Comparison of ENCODE assay signal across 8 mouse cellular contexts in genomic region chr1:37719761-37720640, GRCm38 (mm10). TPM values are rescaled to one million over a fixed set of nuclear protein-coding genes. Genes with fewer than 3 reads are reported as not detected.
A peak's percentile ranks its signal among the peaks of the same experiment; 100 is the strongest.
DNase-seq lines count a peak whose midpoint lies in the region; ATAC-seq and TF ChIP-seq lines count a peak whose summit lies in the region.

Gene 2010300C02Rik (minus strand): TSS chr1:37720085.

- H3K9ac ChIP-seq in ES-Bruce4 (ENCODE audit: low read depth, poor library complexity, severe bottlenecking) = peak within 1 kb of the TSS; percentile 47
- peak within 1 kb of the TSS; percentile 50 for H3K9ac ChIP-seq in forebrain, embryonic 11.5 days (ENCODE audit: low read length)
- H3K9ac ChIP-seq in hindbrain, embryonic 11.5 days (ENCODE audit: low read depth, low read length) = peak within 1 kb of the TSS; percentile 51
- H3K9ac ChIP-seq in lung, embryonic 16.5 days (ENCODE audit: low read length) = peak within 1 kb of the TSS; percentile 76

- TF ChIP-seq CTCF in ES-Bruce4 (IDR thresholded peaks at IDR 0.05; ENCODE audit: low read depth, low read length) = no peak
- TF ChIP-seq CTCF in brain, embryonic 14.5 days (IDR thresholded peaks at IDR 0.05; ENCODE audit: borderline replicate concordance, extremely low read depth, insufficient read depth, insufficient read length) = peak; percentile 49; the same call in 1 of the 2 replicates

- ATAC-seq in forebrain, embryonic 11.5 days (replicated peaks; ENCODE audit: low FRiP score) = peak; percentile 91
- peak; percentile 89 for ATAC-seq in hindbrain, embryonic 11.5 days (ENCODE audit: low FRiP score)
- peak; percentile 92 for ATAC-seq in lung, embryonic 16.5 days (ENCODE audit: low read depth)

- H3K9me3 ChIP-seq in ES-Bruce4 (replicated peaks; ENCODE audit: control insufficient read depth, insufficient read depth, low read length, poor library complexity, severe bottlenecking) = no peaks in the 10 kb centered on the region
- H3K9me3 ChIP-seq in forebrain, embryonic 11.5 days (ENCODE audit: control insufficient read depth, low read length) = no peaks in the 10 kb centered on the region
- H3K9me3 ChIP-seq in hindbrain, embryonic 11.5 days (ENCODE audit: control insufficient read depth, low read length) = no peaks in the 10 kb centered on the region
- no peaks in the 10 kb centered on the region for H3K9me3 ChIP-seq in lung, embryonic 16.5 days (ENCODE audit: control insufficient read depth, low read length)

- TF ChIP-seq POLR2A in ES-Bruce4 (IDR thresholded peaks at IDR 0.05; ENCODE audit: insufficient read depth, low read length) = no peak
- no peak for TF ChIP-seq POLR2A in brain, embryonic 14.5 days (IDR thresholded peaks at IDR 0.05; ENCODE audit: borderline replicate concordance, extremely low read depth, insufficient read depth, insufficient read length, poor library complexity, severe bottlenecking)

- no peak for TF ChIP-seq EP300 in ES-Bruce4 (IDR thresholded peaks at IDR 0.05; ENCODE audit: insufficient read depth, low read depth, low read length)

- peak within 1 kb of the TSS; percentile 76 for H3K4me3 ChIP-seq in ES-Bruce4 (ENCODE audit: low read depth, low read length)
- peak within 1 kb of the TSS; percentile 59 for H3K4me3 ChIP-seq in forebrain, embryonic 11.5 days (ENCODE audit: low read depth, low read length)
- H3K4me3 ChIP-seq in hindbrain, embryonic 11.5 days (ENCODE audit: low read depth, low read length) = peak within 1 kb of the TSS; percentile 48
- peak within 1 kb of the TSS; percentile 66 for H3K4me3 ChIP-seq in lung, embryonic 16.5 days (ENCODE audit: low read length)

- under 1% methylated on average over 57 of the region's 69 CpGs for WGBS in forebrain, embryonic 11.5 days
- under 1% methylated on average over 36 of the region's 69 CpGs for WGBS in hindbrain, embryonic 11.5 days
- 1% methylated on average over 40 of the region's 69 CpGs for WGBS in lung, embryonic 16.5 days

- H3K27me3 ChIP-seq in ES-Bruce4 (ENCODE audit: control insufficient read depth, insufficient read depth, low read length, poor library complexity, severe bottlenecking) = 0 out of 2 replicates have a peak, but pooled peaks cover 2% of the 10 kb centered on the region
- peaks cover 10% of the 10 kb centered on the region; the same call in 1 of the 2 replicates for H3K27me3 ChIP-seq in forebrain, embryonic 11.5 days (ENCODE audit: control insufficient read depth, insufficient read depth, low read length)
- H3K27me3 ChIP-seq in hindbrain, embryonic 11.5 days (ENCODE audit: control insufficient read depth, insufficient read depth, low read length) = peaks cover 10% of the 10 kb centered on the region
- peaks cover 3% of the 10 kb centered on the region; the same call in 1 of the 2 replicates for H3K27me3 ChIP-seq in lung, embryonic 16.5 days (ENCODE audit: control insufficient read depth, insufficient read depth, low read depth, low read length)

- no peaks in the 10 kb centered on the region for H3K36me3 ChIP-seq in ES-Bruce4 (ENCODE audit: control insufficient read depth, insufficient read depth, low read length, poor library complexity, severe bottlenecking)
- no peaks in the 10 kb centered on the region for H3K36me3 ChIP-seq in forebrain, embryonic 11.5 days (ENCODE audit: control insufficient read depth, insufficient read depth, low read length)
- no peaks in the 10 kb centered on the region for H3K36me3 ChIP-seq in hindbrain, embryonic 11.5 days (ENCODE audit: control insufficient read depth, insufficient read depth, low read length)
- H3K36me3 ChIP-seq in lung, embryonic 16.5 days (ENCODE audit: control insufficient read depth, insufficient read depth, low read length) = no peaks in the 10 kb centered on the region

- H3K4me2 ChIP-seq in forebrain, embryonic 11.5 days (ENCODE audit: low read depth, low read length, severe bottlenecking) = peak within 1 kb of the TSS; percentile 87
- H3K4me2 ChIP-seq in hindbrain, embryonic 11.5 days (replicated peaks; ENCODE audit: low read depth, low read length) = peak within 1 kb of the TSS; percentile 90
- peak within 1 kb of the TSS; percentile 88 for H3K4me2 ChIP-seq in lung, embryonic 16.5 days (ENCODE audit: low read depth, low read length)

- no peaks in the 10 kb centered on the region for H3K4me1 ChIP-seq in ES-Bruce4 (ENCODE audit: control insufficient read depth, insufficient read depth, low read length)
- H3K4me1 ChIP-seq in forebrain, embryonic 11.5 days (replicated peaks; ENCODE audit: control insufficient read depth, insufficient read depth, low read length) = peaks cover 3% of the 10 kb centered on the region; the same call in 1 of the 2 replicates
- peaks cover 2% of the 10 kb centered on the region; the same call in 1 of the 2 replicates for H3K4me1 ChIP-seq in hindbrain, embryonic 11.5 days (replicated peaks; ENCODE audit: control insufficient read depth, insufficient read depth, low read length)
- H3K4me1 ChIP-seq in lung, embryonic 16.5 days (replicated peaks; ENCODE audit: control insufficient read depth, insufficient read depth, low read length) = no peaks in the 10 kb centered on the region; the same call in 1 of the 2 replicates

- no peak within 1 kb of the TSS for H3K27ac ChIP-seq in ES-Bruce4 (ENCODE audit: insufficient read depth, low read length)
- H3K27ac ChIP-seq in forebrain, embryonic 11.5 days (ENCODE audit: low read depth, low read length) = no peak within 1 kb of the TSS
- no peak within 1 kb of the TSS for H3K27ac ChIP-seq in hindbrain, embryonic 11.5 days (ENCODE audit: low read depth, low read length)
- H3K27ac ChIP-seq in lung, embryonic 16.5 days (ENCODE audit: low read length) = peak within 1 kb of the TSS; percentile 82

- DNase-seq in brain, embryonic 14.5 days (ENCODE audit: low read depth) = peak; percentile 69
- peak; percentile 78 for DNase-seq in forebrain, embryonic 11.5 days (ENCODE audit: low spot score)
- peak; percentile 76 for DNase-seq in hindbrain, embryonic 11.5 days (ENCODE audit: low spot score)
- peak; percentile 74 to 76 for DNase-seq in layer of hippocampus, postnatal 14 days (ENCODE audit: low spot score in 2 of 2)
- peak; percentile 65 for DNase-seq in ovary, postnatal 14 days (ENCODE audit: low spot score)
- DNase-seq in yolk sac, embryonic 10.5 days (ENCODE audit: low spot score) = peak; percentile 3

RNA-seq across cellular contexts. Expression of gene 2010300C02Rik, which starts in this region (rescaled TPM):
- polyA plus RNA-seq in ES-Bruce4 (2011; ENCODE audit: insufficient read depth, insufficient read length, low read depth, missing spikeins) = 0.70 and 0.94 TPM in 2 replicates
- polyA plus RNA-seq in brain, embryonic 14.5 days (2012; rRNA removed) = 1.9 and 2.8 TPM in 2 replicates
- polyA plus RNA-seq in forebrain, embryonic 11.5 days (2014; fragmentation: Nextera tagmentation; extraction: Ambion mirVana) = 0.68 and 0.86 TPM in 2 replicates
- polyA plus RNA-seq in hindbrain, embryonic 11.5 days (2014; fragmentation: Nextera tagmentation; extraction: Ambion mirVana) = 0.66 and 0.84 TPM in 2 replicates
- total RNA-seq in layer of hippocampus, postnatal 14 days (2021) = 100 to 1,000 TPM; 260 to 286 TPM
- 12.7 and 13.0 TPM in 2 replicates for polyA plus RNA-seq in lung, embryonic 16.5 days (2015; fragmentation: Nextera tagmentation; extraction: Ambion mirVana)

Comparison
In these comparisons a context has a peak if more than half of its experiments do, and no peak if none do; other contexts are left out.
1. Peak in DNase-seq, ATAC-seq, H3K4me3 ChIP-seq, H3K9ac ChIP-seq and H3K4me2 ChIP-seq in forebrain, embryonic 11.5 days; RNA of the gene not detected or under 1 TPM.
2. Peak in DNase-seq, ATAC-seq, H3K4me3 ChIP-seq, H3K9ac ChIP-seq and H3K4me2 ChIP-seq in hindbrain, embryonic 11.5 days; RNA of the gene not detected or under 1 TPM.
3. DNase-seq: peak in every context shown above with its lines; median percentile 78 in forebrain, embryonic 11.5 days; 76 in hindbrain, embryonic 11.5 days; 75 in layer of hippocampus, postnatal 14 days; 69 in brain, embryonic 14.5 days; 65 in ovary, postnatal 14 days; 3 in yolk sac, embryonic 10.5 days.